Mouse (Mus musculus) ES-Bruce4 (cell line): Measurements from ENCODE around the gene Bub3.

Experiments used
- CTCF ChIP-seq: IDR thresholded peaks from one replicate; pipeline ENCODE4 v1.8.1; 2011; ENCODE audit warnings: low read depth, low read length
- EP300 ChIP-seq: IDR thresholded peaks from 2 replicates; pipeline ENCODE4 v1.6.1; 2011; ENCODE audit warnings: low read depth, low read length; ENCODE audit not compliant: insufficient read depth
- POLR2A ChIP-seq: IDR thresholded peaks from one replicate; pipeline ENCODE4 v1.8.1; 2011; ENCODE audit warnings: low read length; ENCODE audit not compliant: insufficient read depth

- TF ChIP-seq CTCF (no peak), EP300 (no peak), POLR2A (no peak)
Measured at GRCm38 (mm10) chr7:131551931-131552741, 7.9 kb upstream of the Bub3 start.
